8 mouse cellular contexts compared by ENCODE assay signal in genomic region chr17:35379729-35380451, GRCm38 (mm10). TPM values are rescaled to one million over a fixed set of nuclear protein-coding genes. Genes with fewer than 3 reads are reported as not detected.
DNase-seq lines count a peak whose midpoint lies in the region; ATAC-seq and TF ChIP-seq lines count a peak whose summit lies in the region.

No protein-coding gene starts in this region.

- 1% methylated on average over 65 of the region's 70 CpGs for WGBS in forebrain, embryonic 15.5 days
- 1% methylated on average over 62 of the region's 70 CpGs for WGBS in hindbrain, embryonic 16.5 days
- WGBS in liver, embryonic 12.5 days (ENCODE audit: insufficient replicate concordance): 2% methylated on average over 68 of the region's 70 CpGs

- no peak overlapping the region for H3K27ac ChIP-seq in ES-Bruce4 (ENCODE audit: insufficient read depth, low read length)
- no peak overlapping the region for H3K27ac ChIP-seq in forebrain, embryonic 15.5 days (replicated peaks)
- H3K27ac ChIP-seq in hindbrain, embryonic 16.5 days (ENCODE audit: low read depth, low read length): no peak overlapping the region
- H3K27ac ChIP-seq in liver, embryonic 12.5 days: no peak overlapping the region

- no peak for TF ChIP-seq POLR2A in ES-Bruce4 (IDR thresholded peaks at IDR 0.05; ENCODE audit: insufficient read depth, low read length)

- 0 out of 2 replicates have a peak, but pooled peaks cover 3% of the 10 kb centered on the region for H3K27me3 ChIP-seq in ES-Bruce4 (ENCODE audit: control insufficient read depth, insufficient read depth, low read length, poor library complexity, severe bottlenecking)
- H3K27me3 ChIP-seq in forebrain, embryonic 15.5 days: no peaks in the 10 kb centered on the region
- H3K27me3 ChIP-seq in hindbrain, embryonic 16.5 days (replicated peaks; ENCODE audit: control insufficient read depth, insufficient read depth, low read length): no peaks in the 10 kb centered on the region; the same call in 1 of the 2 replicates
- peaks cover 36% of the 10 kb centered on the region for H3K27me3 ChIP-seq in liver, embryonic 12.5 days (replicated peaks)

- H3K9ac ChIP-seq in ES-Bruce4 (ENCODE audit: low read depth, poor library complexity, severe bottlenecking): peak overlapping the region; percentile 63
- H3K9ac ChIP-seq in forebrain, embryonic 15.5 days (replicated peaks): peak overlapping the region; percentile 43
- H3K9ac ChIP-seq in hindbrain, embryonic 16.5 days (ENCODE audit: low read depth, low read length): peak overlapping the region; percentile 61
- peak overlapping the region; percentile 63 for H3K9ac ChIP-seq in liver, embryonic 12.5 days

- peak overlapping the region; percentile 84 for H3K4me3 ChIP-seq in ES-Bruce4 (ENCODE audit: low read depth, low read length)
- H3K4me3 ChIP-seq in forebrain, embryonic 15.5 days: peak overlapping the region; percentile 47
- peak overlapping the region; percentile 58 for H3K4me3 ChIP-seq in hindbrain, embryonic 16.5 days (ENCODE audit: low read length)
- peak overlapping the region; percentile 63 for H3K4me3 ChIP-seq in liver, embryonic 12.5 days

- H3K9me3 ChIP-seq in ES-Bruce4 (replicated peaks; ENCODE audit: control insufficient read depth, insufficient read depth, low read length, poor library complexity, severe bottlenecking): peaks cover 8% of the 10 kb centered on the region
- H3K9me3 ChIP-seq in forebrain, embryonic 15.5 days: no peaks in the 10 kb centered on the region
- peaks cover 2% of the 10 kb centered on the region; the same call in 1 of the 2 replicates for H3K9me3 ChIP-seq in hindbrain, embryonic 16.5 days (ENCODE audit: control insufficient read depth, low read length)
- no peaks in the 10 kb centered on the region for H3K9me3 ChIP-seq in liver, embryonic 12.5 days (replicated peaks)

- no peak for TF ChIP-seq CTCF in ES-Bruce4 (IDR thresholded peaks at IDR 0.05; ENCODE audit: low read depth, low read length)

- peak; percentile 62 for DNase-seq in adrenal gland, postnatal 14 days
- DNase-seq in testis, postnatal 14 days (ENCODE audit: low spot score): peak; percentile 32
- DNase-seq in cerebellum, adult 11-12 months: no peak

- no peaks in the 10 kb centered on the region for H3K4me1 ChIP-seq in ES-Bruce4 (ENCODE audit: control insufficient read depth, insufficient read depth, low read length)
- peaks cover 11% of the 10 kb centered on the region for H3K4me1 ChIP-seq in forebrain, embryonic 15.5 days
- H3K4me1 ChIP-seq in hindbrain, embryonic 16.5 days (ENCODE audit: control insufficient read depth, insufficient read depth, low read depth, low read length): peaks cover 7% of the 10 kb centered on the region
- peaks cover 10% of the 10 kb centered on the region; the same call in 1 of the 2 replicates for H3K4me1 ChIP-seq in liver, embryonic 12.5 days

- TF ChIP-seq EP300 in ES-Bruce4 (IDR thresholded peaks at IDR 0.05; ENCODE audit: insufficient read depth, low read depth, low read length): no peak

- H3K4me2 ChIP-seq in forebrain, embryonic 15.5 days (replicated peaks): peak overlapping the region; percentile 92
- peak overlapping the region; percentile 98 for H3K4me2 ChIP-seq in hindbrain, embryonic 16.5 days (ENCODE audit: low read length)
- H3K4me2 ChIP-seq in liver, embryonic 12.5 days: peak overlapping the region; percentile 81

- 0 out of 2 replicates have a peak, but pooled peaks have one; percentile 8 for ATAC-seq in forebrain, embryonic 15.5 days (replicated peaks)
- peak; percentile 68 for ATAC-seq in hindbrain, embryonic 16.5 days
- peak; percentile 46 for ATAC-seq in liver, embryonic 12.5 days
- peak; percentile 12; the same call in 1 of the 2 replicates for ATAC-seq in monocyte, adult 5-6 weeks (replicated peaks; ENCODE audit: insufficient number of reproducible peaks, low FRiP score, low TSS enrichment, poor library complexity, severe bottlenecking)

- no peaks in the 10 kb centered on the region for H3K36me3 ChIP-seq in ES-Bruce4 (ENCODE audit: control insufficient read depth, insufficient read depth, low read length, poor library complexity, severe bottlenecking)
- no peaks in the 10 kb centered on the region for H3K36me3 ChIP-seq in forebrain, embryonic 15.5 days
- H3K36me3 ChIP-seq in hindbrain, embryonic 16.5 days (ENCODE audit: control insufficient read depth, insufficient read depth, low read length): no peaks in the 10 kb centered on the region
- no peaks in the 10 kb centered on the region for H3K36me3 ChIP-seq in liver, embryonic 12.5 days

RNA-seq across cellular contexts. Expression of gene H2-Q4, which starts 0.5 kb away (rescaled TPM):
- 10.0 and 11.6 TPM in 2 replicates for polyA plus RNA-seq in ES-Bruce4 (2011; ENCODE audit: insufficient read depth, insufficient read length, low read depth, missing spikeins)
- total RNA-seq in adrenal gland, postnatal 14 days (2021): 16.3 and 26.4 TPM in 2 replicates
- 0.73 and 0.80 TPM in 2 replicates for polyA plus RNA-seq in forebrain, embryonic 15.5 days (2015; fragmentation: Nextera tagmentation; extraction: Ambion mirVana)
- 0.89 TPM in 2 replicates for polyA plus RNA-seq in hindbrain, embryonic 16.5 days (2015; fragmentation: Nextera tagmentation; extraction: Ambion mirVana)
- 1.9 and 2.3 TPM in 2 replicates for polyA plus RNA-seq in liver, embryonic 12.5 days (2016; fragmentation: Nextera tagmentation; extraction: Ambion mirVana)
- total RNA-seq in monocyte, adult 5-6 weeks (2017): 159 to 219 TPM (median 177 TPM) in 3 replicates

RNA-seq across cellular contexts. Expression of gene H2-Q2, which starts 37.8 kb away (rescaled TPM):
- polyA plus RNA-seq in ES-Bruce4 (2011; ENCODE audit: insufficient read depth, insufficient read length, low read depth, missing spikeins): 5.6 and 5.8 TPM in 2 replicates
- total RNA-seq in adrenal gland, postnatal 14 days (2021): 0.49 and 1.3 TPM in 2 replicates
- polyA plus RNA-seq in forebrain, embryonic 15.5 days (2015; fragmentation: Nextera tagmentation; extraction: Ambion mirVana): 1.1 and 1.2 TPM in 2 replicates
- polyA plus RNA-seq in hindbrain, embryonic 16.5 days (2015; fragmentation: Nextera tagmentation; extraction: Ambion mirVana): 3.7 and 6.3 TPM in 2 replicates
- polyA plus RNA-seq in liver, embryonic 12.5 days (2016; fragmentation: Nextera tagmentation; extraction: Ambion mirVana): 0.72 and 0.85 TPM in 2 replicates
- not detected in 3 replicates for total RNA-seq in monocyte, adult 5-6 weeks (2017)

RNA-seq across cellular contexts. Expression of gene H2-Q6, which starts 44.8 kb away (rescaled TPM):
- polyA plus RNA-seq in ES-Bruce4 (2011; ENCODE audit: insufficient read depth, insufficient read length, low read depth, missing spikeins): 2.1 and 2.2 TPM in 2 replicates
- total RNA-seq in adrenal gland, postnatal 14 days (2021): 0.74 and 7.4 TPM in 2 replicates
- 0.33 and 0.53 TPM in 2 replicates for polyA plus RNA-seq in forebrain, embryonic 15.5 days (2015; fragmentation: Nextera tagmentation; extraction: Ambion mirVana)
- polyA plus RNA-seq in hindbrain, embryonic 16.5 days (2015; fragmentation: Nextera tagmentation; extraction: Ambion mirVana): 1.1 and 1.2 TPM in 2 replicates
- polyA plus RNA-seq in liver, embryonic 12.5 days (2016; fragmentation: Nextera tagmentation; extraction: Ambion mirVana): 10.1 and 10.9 TPM in 2 replicates
- 235 to 503 TPM (median 268 TPM) in 3 replicates for total RNA-seq in monocyte, adult 5-6 weeks (2017)

RNA-seq across cellular contexts. Expression of gene H2-Q7, which starts 59.1 kb away (rescaled TPM):
- polyA plus RNA-seq in ES-Bruce4 (2011; ENCODE audit: insufficient read depth, insufficient read length, low read depth, missing spikeins): 4.9 and 5.0 TPM in 2 replicates
- total RNA-seq in adrenal gland, postnatal 14 days (2021): 2.7 and 11.1 TPM in 2 replicates
- 1.2 and 1.3 TPM in 2 replicates for polyA plus RNA-seq in forebrain, embryonic 15.5 days (2015; fragmentation: Nextera tagmentation; extraction: Ambion mirVana)
- polyA plus RNA-seq in hindbrain, embryonic 16.5 days (2015; fragmentation: Nextera tagmentation; extraction: Ambion mirVana): 4.3 and 4.8 TPM in 2 replicates
- 23.4 and 24.6 TPM in 2 replicates for polyA plus RNA-seq in liver, embryonic 12.5 days (2016; fragmentation: Nextera tagmentation; extraction: Ambion mirVana)
- 209 to 404 TPM (median 224 TPM) in 3 replicates for total RNA-seq in monocyte, adult 5-6 weeks (2017)

RNA-seq across cellular contexts. Expression of gene H2-Q1, which starts 59.7 kb away (rescaled TPM):
- polyA plus RNA-seq in ES-Bruce4 (2011; ENCODE audit: insufficient read depth, insufficient read length, low read depth, missing spikeins): not detected in 2 replicates
- total RNA-seq in adrenal gland, postnatal 14 days (2021): 1.7 and 2.7 TPM in 2 replicates
- 0.27 and 0.32 TPM in 2 replicates for polyA plus RNA-seq in forebrain, embryonic 15.5 days (2015; fragmentation: Nextera tagmentation; extraction: Ambion mirVana)
- 0.64 and 0.67 TPM in 2 replicates for polyA plus RNA-seq in hindbrain, embryonic 16.5 days (2015; fragmentation: Nextera tagmentation; extraction: Ambion mirVana)
- 0.93 and 1.0 TPM in 2 replicates for polyA plus RNA-seq in liver, embryonic 12.5 days (2016; fragmentation: Nextera tagmentation; extraction: Ambion mirVana)
- total RNA-seq in monocyte, adult 5-6 weeks (2017): 0.11 to 0.38 TPM in 2 of 3 replicates, not detected in the other

Comparison
In these comparisons a context has a peak if more than half of its experiments do, and no peak if none do; other contexts are left out.
1. ATAC-seq: peak in every context shown above with its lines; median percentile 68 in hindbrain, embryonic 16.5 days; 46 in liver, embryonic 12.5 days; 12 in monocyte, adult 5-6 weeks; 8 in forebrain, embryonic 15.5 days.